Mouse (Mus musculus): ENCODE measurements around the gene Ell3.

GRCm38 (mm10) chr2:121455534-121455933 is 11.5 kb upstream of the Ell3 start:
- no peak for TF ChIP-seq CTCF (IDR thresholded peaks at IDR 0.05; ENCODE audit: extremely low read depth, insufficient read depth, insufficient read length, insufficient replicate concordance)
- no peak for TF ChIP-seq POLR2A (IDR thresholded peaks at IDR 0.05; ENCODE audit: low read depth, low read length)
